Mouse (Mus musculus): ENCODE results near the gene Lrmda.

Lrmda gene

DNA sequence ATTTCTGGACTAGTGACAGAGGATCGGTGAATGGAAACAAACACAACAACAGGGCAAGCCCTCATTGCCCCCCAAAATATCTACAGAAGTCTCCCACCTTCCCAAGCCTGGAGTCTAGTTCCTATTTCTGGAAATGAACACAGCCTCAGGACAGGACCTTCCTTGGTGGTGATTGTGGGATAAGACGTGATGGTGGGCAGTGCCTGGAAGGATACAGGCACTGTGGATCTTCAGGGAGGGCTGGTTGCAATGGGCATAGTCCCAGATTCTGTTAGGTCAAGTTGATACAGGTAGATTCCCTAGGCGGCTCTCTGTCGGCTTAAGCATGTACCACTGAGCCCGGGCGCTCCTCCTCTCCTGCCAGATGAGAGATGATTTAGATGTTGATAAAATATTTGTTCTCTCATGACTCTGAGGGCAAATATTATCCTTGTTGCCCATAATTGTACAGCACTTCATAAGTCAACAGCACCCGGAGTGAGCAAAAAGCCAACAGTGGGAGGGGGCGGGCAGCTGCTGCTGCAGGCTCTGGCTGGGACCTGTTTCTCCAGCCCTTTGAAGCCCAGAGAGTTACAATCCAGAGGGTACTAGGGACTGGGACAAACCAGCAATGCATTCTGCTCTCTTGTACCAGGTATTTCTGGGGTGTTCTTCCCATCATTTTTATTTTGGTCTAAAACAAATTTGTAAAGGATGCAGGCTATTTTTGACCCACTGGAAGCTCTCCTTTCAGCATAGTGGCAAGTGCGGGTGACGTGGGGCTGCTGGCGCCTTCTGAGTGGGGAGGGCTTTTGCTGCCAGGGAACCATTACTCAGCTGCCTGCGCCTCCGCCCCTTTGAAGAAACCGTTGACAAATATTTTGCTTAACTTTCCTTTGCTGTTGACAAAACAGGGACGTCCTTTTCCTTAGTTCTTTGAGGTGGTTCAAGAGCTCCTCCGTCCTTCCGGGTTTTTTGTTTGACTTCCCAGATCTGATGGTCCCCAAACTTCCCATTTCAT lies 630.8 kb downstream of the Lrmda start:
- no peak for DNase-seq (ENCODE audit: low spot score in 2 of 2)

DNA sequence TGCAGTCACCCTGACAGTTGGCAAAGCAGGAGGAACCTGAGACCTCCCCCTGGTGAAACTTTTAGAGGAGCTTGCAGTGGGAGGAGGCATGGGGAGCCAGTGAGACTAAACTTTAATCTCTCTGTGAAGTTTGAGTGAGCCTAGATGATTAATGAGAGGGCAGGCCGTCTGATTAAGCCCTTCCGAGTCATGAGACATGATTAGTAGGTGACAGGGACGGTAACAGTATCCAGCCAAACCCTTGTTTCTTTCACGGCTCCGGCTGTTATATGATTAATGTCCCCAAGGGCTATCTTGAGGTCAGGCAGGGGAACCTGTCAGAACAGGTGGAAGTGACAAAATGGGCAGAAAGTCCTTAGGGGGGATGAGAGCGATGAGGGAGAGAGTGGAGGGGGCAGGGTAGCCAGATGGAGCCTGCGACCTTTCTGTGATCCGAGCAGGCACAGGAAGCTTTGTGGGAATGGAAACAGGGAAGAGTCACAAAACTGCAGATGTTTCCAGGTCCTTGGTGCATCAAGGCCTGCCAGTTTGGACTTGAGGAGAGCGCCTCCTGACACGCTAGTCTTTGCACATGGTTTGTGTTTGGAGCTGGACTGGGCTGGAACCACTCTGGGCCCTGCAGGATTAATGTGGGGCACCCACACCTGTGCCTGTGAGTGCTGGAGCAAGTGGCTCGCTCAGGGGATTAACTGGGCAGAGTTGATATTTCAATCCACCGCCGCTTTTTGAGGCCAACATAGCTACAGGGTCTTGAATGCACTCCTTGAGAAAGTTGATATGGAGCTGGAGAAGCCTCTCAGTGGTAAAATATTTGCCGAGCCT lies 631.8 kb downstream of the Lrmda start:
- DNase-seq (ENCODE audit: low spot score in 2 of 2), result no peak

DNA sequence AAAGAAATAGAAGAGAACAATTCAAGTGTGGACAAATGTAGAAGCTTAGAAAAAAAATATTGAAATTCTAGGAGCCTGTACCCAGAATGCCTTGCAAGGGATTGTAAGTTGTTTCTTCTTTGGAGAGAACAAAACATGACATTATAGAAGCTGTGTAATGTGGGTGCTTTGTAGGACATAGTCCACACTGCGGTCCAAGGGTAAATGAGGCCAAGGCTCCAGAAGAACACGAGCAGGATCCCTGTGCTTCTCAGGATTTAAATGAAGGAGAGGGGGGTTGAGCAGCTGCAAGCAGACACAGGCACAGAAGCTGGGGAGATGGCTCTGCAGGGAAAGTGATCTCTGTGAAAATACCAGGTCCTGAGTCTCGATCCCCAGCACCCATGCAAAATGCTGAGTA lies 643.0 kb downstream of the Lrmda start:
- DNase-seq (ENCODE audit: low spot score in 2 of 2), result no peak

DNA sequence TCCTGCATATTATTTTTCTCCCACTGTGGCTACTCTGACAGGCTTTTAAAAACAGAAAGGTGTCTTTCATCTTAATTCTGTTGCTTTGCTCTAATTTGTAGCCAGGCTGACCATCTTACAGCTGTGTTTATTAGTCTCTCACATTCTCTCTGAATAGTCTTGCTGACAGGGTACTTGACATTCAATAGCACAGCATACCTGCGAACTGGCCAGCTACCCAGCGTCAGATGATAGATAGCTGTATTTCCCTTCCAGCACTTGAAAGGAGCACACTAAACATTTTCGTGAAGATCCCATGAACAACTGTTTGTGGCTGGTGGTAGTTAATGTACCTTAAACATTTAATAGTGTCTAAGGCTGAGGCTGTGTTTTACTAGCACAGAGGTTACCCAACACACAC lies 646.9 kb downstream of the Lrmda start:
- DNase-seq (ENCODE audit: low spot score in 2 of 2), result no peak

DNA sequence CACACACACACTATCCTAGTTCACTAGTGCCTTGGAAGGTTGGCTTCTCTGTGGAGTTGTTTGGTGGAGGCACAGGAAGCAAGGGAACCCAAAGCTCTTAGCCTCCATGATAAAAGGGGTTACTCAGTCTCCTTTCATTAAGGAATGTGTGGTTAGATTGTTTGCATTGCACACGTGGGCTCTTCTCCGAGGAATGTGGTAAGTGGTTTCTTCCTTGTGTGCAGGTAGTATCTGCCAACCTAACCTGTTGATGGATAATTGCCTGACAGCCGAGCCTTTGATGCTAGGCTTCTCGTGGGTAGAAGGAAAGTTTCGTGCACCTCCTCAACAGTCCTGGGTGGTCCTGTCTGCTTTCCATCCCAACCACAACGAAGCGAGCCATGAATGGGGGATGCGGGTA lies 648.8 kb downstream of the Lrmda start:
- no peak for DNase-seq (ENCODE audit: low spot score in 2 of 2)

DNA sequence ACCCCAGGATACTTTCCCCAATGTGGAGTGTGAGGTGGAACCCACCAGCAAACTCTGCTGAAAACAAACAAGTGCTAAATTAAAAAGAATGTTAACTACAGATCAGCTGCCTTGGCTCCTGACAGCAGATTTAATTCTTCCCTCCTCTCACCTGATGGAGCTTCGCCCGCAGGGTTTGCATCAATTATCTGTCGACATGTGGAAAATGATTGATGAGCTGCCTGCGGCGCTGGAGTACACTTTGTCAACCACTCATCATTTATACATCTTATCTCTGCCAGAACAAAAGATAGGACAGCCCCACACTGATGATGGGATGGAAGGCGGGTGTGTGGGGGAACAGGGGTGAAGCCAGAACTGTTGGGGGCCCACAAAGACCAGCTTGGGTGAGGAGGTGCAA lies 649.2 kb downstream of the Lrmda start:
- no peak for DNase-seq (ENCODE audit: low spot score in 2 of 2)

DNA sequence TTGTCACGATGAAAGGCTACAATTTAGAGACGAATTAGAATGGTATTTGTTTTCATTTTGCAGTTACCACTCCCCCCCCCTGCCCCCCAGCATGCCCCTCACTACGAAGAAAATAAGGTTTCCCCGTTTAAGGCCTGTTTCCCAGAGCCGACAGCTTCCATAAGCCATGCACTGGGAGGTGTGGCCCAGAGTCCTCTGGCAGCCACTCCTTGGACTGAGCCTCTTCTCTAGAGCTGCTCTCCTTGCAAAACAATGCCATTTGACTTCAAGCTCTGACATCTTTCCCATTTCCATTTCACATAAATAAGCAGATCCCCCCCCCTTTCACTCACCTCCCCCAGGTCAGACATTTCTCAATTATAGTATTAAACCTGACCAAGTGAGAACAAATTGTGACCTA lies 654.1 kb downstream of the Lrmda start:
- DNase-seq (ENCODE audit: low spot score in 2 of 2), result no peak

DNA sequence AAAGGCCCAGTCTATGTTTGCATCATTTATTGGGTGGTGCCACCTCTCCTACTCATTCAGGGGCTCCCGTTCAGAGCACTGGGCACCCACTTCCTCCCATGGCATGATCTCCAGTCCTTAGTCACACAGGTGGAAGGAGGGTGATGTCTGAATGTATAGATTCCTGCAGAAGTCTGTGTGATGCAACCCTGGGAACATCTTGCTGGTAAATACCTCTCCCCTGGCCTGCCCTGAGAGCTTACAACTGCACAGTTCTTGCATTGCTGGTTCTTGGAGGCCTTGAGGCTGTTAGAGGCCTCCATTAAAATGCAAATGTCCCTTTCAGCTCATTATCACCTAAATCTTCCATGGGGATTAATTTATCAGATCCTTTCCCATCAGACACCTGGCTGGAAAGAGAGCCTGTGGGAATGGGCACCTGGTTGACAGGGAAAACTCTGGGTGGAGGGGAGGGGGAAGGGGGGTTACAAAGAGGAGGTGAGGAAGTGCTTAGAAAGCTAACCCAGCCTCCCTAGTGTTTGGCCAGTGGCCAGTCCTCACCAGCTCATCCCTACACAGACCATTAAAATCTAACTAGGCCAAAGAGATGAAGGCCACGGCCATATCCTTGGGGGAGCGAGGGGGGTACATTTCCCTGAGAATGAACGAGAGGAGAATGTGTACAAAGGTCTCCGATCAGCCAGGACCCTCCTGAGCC lies 659.6 kb downstream of the Lrmda start:
- DNase-seq (ENCODE audit: low spot score in 2 of 2), result no peak

DNA sequence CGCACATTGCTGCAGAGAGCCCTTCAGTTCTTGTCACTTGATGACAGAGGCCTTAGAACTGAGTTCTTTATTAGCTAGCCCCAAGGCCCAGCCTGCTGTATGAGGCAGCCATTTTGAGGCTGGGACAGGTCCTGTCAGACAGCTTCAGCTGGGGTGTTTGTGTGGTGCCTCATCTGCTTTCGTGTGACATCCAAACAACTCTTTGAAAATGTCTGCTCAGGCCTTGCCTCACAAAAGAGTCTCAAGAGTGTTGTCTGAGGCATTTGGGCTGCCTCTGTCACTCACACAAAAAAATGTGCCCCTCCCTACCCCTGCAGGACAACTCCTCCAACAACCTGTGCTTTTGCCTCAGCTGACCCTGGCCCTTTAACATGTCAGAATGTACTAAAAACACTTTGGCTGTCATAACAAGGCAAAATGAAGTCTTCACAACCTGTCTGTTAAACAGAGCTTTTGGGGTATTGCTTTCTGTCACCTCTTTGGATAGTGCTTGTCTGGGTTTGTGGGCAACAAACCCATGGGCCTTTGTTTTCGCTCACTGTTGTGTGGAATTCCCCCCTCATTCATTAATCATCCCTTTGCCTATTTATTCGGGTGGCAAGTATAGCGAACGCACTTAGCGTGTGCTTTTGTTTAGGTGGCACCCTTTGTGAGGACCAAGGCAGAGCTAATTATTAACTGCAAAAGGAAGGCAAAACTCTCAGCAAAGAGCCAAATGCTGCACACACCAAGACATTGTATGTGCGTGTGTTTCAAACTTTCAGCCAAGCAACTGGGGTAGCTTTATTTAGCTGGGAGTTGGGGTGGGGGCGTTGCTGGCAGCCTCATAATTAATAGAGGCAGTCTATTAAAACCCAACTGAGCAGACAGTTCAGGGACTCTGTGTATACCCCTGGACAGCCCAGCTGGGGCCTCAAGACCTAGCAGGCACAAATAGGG lies 660.5 kb downstream of the Lrmda start:
- DNase-seq (ENCODE audit: low spot score in 2 of 2), result no peak

DNA sequence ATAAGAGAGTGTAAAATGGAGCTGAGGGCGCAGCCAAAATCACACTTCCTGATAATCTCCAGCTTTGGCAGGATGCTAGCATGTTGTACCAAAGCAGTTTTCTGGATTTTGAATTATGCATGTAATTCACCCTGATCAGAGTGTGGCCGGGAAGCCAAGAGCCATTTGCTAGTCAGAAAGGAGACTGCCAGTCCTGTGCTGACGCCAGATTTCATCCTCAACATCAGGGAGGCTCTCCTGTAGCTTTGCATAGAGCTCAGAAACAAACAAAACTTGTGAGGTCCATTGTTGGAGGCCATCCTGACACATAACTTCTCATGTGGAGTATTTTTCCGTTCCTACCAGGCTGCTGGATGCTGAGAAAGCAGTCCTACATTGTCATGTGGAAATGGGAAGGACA lies 667.4 kb downstream of the Lrmda start:
- no peak for DNase-seq (ENCODE audit: low spot score in 2 of 2)

DNA sequence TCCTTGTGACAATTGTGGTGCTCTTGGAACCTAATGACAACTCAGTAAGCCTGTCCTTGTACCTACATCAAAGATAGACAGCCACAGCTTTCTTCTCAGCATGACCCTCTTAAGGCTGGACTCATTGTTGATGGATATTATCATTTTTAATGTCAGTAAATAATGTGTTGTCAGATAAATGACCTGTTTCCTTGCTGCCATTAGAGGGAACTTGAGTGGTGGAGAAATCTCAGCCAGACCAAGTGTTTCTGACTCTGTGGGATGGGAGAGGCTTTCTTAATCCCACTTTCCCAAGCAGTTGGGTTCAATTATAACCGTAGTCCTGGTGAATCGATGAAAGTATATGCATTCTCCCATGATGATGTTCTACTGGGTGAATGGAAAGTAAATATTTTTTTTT lies 668.9 kb downstream of the Lrmda start:
- DNase-seq (ENCODE audit: low spot score in 2 of 2), result no peak

DNA sequence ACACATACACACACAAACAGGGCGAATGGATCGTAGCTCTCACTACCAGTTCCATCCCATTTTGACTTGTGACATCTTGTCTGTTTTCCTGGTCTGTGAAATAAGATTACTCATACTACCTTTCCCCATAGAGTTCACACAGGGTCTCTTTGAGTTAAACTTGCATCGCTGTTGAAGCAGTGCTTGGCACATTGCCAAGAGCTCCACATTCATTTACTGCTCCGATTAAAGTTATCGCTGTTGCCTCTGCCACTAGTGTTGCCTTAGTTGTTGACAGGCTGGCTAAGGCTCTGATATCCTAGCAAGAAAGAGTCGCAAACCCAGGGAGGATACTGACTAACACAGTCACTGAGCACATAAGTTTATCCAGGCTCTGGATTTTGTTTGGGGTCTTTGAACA lies 675.9 kb downstream of the Lrmda start:
- no peak for DNase-seq (ENCODE audit: low spot score in 2 of 2)

DNA sequence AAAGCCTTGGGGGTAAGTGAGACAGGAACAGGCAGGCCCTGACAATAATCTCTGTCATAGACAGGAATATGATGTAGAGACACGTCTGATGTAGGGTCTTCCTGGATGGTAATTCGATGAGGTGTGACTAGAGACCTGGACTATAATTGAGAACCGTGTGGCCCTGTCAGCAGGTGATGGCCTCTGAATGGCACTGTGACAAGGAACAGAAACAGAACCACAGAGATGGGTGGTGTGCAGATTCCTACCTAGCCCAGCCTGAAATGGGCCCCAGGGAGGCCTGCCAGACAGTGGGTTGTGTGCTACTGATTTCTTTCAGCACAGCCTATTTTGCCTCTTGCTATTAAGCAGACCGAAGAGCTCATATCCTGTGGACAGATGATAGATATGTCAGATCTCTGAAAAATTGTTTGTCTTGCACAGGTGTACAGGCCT lies 676.4 kb downstream of the Lrmda start:
- no peak for DNase-seq (ENCODE audit: low spot score in 2 of 2)

DNA sequence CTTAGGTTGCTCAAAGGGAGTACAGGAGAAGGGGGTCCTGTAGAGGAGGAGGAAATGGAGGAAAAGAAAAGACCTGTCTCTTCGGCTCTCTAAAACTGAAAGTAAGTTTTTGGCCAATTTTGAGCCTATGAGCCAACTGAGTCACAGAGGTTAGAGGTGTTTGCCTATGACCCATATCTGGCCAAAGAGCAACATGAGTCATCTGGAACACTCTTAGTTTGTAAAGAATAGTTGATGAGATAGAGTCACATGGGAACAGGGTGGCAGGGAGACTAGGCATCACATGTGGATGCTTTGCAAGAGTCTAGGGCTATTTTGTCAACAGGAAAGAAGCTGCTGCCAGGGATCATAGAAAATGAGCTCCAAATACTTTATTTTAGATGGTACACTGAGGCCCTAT lies 680.7 kb downstream of the Lrmda start:
- DNase-seq (ENCODE audit: low spot score in 2 of 2), result no peak

DNA sequence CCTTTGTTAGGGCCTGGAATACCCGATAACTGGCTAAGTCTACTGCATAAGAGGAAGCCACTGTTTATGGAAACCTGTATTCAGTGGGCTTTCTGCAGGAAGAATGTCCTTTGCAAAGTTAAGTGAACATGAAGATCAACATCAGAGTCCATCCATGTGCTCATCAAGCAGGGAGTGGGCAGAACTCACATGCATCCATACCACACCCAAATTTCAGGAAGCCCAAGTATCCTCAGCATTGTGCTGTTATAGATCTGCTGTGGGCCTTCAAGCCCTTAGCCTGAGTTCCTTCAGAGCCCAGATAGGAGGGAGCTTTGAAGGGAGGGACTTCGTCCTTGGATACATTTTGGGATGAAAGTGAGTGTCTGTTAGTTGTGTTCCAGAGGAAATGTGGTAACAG lies 681.2 kb downstream of the Lrmda start:
- no peak for DNase-seq (ENCODE audit: low spot score in 2 of 2)

DNA sequence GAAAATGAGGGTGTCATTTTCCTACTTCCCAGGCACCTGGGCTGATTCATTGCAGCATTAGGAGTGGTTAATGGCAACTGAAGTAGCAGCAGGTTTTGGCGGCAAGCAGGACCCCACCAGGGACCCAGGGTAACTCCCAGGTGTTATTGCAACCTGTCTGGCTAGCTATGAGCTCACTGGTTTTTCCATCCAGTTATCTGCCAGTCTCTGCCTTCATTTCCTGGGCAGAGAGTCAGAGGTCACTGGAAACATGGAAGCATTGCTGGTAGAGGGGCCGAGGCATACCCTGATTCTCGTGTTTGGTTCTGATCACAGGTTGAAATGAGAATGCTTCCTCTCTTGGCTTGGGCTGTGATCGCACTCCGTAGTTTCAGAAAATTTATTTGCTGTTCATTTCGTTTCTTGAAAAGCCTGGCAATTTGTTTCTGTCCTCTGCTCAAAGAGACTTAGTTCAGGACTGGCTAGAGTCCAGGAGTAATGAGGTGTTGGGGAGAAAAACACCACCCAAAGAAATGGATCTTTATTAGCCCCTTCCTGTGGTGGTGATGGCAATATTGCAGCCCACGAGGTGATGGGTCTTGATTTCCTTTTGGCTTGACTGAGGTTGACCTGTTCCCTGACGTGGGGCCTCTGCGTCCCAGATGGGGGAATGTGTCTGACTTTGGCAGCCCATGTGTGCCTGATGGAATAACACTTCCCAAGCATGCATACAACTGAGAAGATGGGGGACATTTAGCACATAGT lies 688.6 kb downstream of the Lrmda start:
- DNase-seq (ENCODE audit: low spot score in 2 of 2), result no peak

DNA sequence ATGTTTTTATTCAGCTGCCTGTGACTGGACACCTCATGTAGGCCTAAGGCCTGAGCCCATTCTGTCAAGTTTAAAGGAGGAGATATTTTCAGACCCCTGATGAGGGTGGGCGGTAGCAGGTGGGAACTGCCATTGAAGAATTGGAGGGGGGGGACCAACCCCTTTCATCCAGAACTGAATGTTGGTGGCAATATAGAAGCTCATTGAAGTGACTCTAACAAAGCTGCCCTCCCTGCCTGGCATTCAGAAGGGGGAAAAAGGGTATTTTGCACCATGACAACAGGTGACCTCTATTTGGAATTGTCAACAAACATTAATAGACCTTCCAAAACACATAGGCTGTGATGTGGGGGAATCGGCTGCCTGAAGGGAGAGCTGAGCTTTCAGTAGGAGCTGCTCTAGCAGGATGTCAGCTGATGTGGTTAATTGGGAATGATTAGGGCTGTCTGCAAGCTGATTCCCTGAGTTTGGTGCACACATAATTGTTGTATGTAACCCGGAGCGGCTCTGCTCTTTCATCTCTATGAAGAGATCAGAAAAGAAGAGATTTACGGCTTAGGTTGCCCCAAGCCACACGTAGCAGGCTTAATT lies 690.7 kb downstream of the Lrmda start:
- DNase-seq (ENCODE audit: low spot score in 2 of 2), result no peak

DNA sequence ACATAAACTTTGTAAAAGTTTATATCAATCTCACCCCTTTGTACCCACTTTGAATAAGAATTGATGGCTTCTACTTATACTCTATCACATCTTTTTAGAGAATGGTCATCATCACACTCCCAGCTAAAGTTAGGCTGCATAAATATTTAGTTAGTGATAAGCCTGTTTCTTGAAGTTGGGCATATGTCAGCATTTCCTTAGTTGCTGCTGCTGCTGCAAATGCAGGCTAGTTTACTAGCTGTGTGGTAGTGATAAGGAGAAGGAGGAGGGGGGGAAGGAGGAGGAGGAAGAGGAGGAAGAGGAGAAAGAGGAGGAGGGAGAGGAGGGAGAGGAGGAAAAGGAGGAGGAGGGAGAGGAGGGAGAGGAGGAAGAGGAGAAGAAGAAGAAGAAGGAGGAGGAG lies 692.9 kb downstream of the Lrmda start:
- DNase-seq (ENCODE audit: low spot score in 2 of 2), result no peak

DNA sequence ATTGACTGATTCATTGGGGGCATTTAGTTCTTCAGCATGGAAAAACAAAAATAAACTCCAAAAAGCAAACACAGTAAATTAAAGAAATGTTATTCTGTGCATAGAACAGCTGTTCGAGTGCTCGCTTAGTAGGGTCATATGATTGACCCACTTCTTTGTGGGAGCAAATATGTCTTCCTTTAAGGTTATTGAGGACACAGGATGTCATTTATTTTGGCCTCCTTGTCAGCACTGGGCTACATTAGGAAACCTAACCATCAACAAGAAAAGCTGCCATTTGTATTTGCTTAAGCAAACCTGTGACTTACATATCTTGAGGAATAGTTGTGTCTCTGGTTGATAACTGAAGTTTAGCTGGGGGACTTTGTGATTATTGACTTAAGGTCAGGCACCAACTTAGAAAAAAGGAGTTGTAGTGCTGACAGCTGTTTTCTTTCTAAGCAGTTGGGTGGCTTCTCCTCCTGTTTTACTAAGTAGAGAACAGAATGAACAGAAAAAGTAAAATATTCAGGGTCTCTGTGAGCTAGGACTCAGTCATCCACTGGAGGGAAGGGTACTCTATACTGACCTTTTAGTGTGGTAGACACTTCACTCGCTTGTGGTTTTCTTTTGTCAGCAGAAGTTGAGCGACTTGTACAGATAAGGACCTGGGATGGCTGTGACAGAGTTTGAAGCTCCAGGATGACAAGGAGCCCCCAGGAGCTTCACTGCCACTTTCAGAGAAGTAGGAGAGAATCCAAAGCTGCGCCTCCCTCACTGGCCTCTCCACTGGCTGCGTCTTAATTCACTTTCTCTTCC lies 696.3 kb downstream of the Lrmda start:
- no peak for DNase-seq (ENCODE audit: low spot score in 2 of 2)

Measured in right cerebral cortex, adult 2 months (tissue).